Mouse (Mus musculus) granulocyte monocyte progenitor cell, adult 5-6 weeks (primary cell): ENCODE measurements around the gene Lpp. TPM values are rescaled to one million over a fixed set of nuclear protein-coding genes. Genes with fewer than 3 reads are reported as not detected.

Source experiments
- ATAC-seq: replicated peaks from 2 replicates; pipeline ENCODE4 v1.8.0; 2016; ENCODE audit warnings: mild to moderate bottlenecking, moderate TSS enrichment, inconsistent platforms; ENCODE audit not compliant: poor library complexity, severe bottlenecking
- total RNA-seq, 2 experiments: library from RNA; stranded (forward) in 1 of 2; stranded (reverse) in 1 of 2; fragments of 200-712, 200-1000 nt in 1 of 2; fragments of >200 nt in 1 of 2; fragmentation: Nextera tagmentation in 1 of 2; gene quantifications; 2 replicates each; pipeline ENCODE4 v1.2.3; 2014 to 2017

Gene Lpp
- total RNA-seq, 2 experiments from 2014 or later, result 3.2 to 3.5 TPM

GRCm38 (mm10) chr16:24433563-24433962 is 40.3 kb downstream of the Lpp start:
- no peak for ATAC-seq

DNA sequence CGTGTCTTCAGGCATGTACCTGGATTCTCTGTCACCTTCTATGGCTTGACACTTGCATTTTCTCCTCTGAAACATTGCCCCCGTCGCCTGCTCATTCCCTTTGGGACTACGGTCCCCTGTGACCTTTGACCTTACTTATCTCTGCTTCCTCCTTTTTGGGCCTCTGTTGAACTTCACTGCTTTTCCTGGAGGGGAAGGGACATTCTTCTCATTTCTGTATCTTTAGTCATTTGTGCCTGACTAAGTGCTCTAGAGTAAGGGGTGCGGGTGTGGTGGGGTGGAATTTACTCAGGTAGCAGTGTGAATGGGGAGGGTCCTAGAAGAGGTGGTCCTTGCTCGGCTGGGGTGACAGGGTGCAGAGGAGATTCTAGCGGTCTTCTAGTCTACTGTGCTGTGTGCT is 40.7 kb downstream of the Lpp start:
- no peak for ATAC-seq

- ATAC-seq, result no peak
These were observed 41.3 kb downstream of the Lpp start for GRCm38 (mm10) chr16:24434531-24435114.

DNA sequence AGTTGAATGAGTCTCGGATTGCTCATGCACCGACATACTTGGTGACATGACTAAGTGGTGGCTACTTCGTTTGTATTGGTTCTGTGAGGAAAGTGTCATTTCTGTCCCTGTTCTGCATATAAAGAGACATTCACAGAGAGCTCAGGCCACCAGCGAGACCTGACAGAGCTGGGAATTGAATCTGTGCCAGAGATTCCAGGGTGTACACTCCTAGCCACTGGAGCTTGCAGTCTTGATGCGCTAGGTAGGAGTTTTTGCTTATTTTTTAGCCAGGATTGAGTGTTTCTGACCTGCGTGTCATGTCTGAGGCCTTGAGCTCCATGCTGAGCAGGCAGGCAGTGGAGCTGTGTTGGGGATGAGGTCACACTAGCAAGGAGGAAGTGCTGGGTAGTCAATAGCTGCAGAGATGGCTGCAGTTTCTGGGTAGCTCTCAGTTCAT is 41.8 kb downstream of the Lpp start:
- ATAC-seq, result no peak; the same call in 1 of the 2 replicates

DNA sequence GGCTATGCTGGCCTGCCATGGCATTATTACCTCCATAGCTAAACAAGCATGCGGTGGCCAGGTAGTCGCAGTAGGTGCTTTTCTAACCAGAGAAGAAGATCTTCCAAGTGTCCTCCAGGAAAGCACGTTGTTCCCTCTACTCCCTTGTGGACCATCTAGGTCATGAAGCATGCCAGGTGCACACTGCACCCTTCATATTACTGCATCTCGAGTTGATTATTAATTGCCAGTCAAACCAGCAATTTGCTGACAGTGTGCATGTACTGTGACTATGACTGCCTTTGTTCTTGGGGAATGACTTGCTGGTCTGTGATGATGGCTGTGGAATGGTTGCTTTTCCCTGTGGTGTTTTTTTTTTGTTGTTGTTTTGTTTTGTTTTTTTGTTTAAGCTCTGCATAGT is 45.1 kb downstream of the Lpp start:
- no peak for ATAC-seq

- ATAC-seq, result no peak
These were observed 48.0 kb downstream of the Lpp start for GRCm38 (mm10) chr16:24441338-24441737.

DNA sequence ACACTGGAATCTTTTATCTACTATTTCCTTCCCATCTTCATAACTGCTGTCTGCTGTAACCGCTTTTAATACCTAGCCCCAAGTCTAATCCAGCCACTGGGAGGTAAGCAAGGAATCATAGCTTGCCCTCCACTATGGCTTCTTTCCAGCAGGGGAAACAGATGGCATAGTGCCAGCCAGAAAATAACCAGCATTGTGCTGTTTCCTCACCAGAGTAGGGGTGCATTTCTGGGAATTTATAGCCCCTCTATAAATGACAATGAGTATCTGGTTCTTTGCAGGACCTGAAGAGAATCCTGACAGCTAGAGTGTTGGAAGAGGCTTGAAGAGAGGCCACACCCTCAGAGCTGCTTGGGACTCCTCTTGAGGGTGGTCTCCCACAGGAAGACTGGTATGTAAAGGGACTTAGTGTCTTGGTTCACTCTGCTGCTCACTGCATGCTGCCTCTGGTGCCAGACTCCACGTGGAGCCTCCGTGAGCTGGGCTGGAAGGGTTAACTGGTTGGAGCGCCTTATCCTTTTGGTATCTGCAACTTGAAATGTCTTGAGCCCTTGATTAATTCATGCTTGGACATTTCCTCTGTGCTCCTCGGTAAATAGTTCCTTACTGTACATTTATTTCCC is 49.3 kb downstream of the Lpp start:
- no peak for ATAC-seq

DNA sequence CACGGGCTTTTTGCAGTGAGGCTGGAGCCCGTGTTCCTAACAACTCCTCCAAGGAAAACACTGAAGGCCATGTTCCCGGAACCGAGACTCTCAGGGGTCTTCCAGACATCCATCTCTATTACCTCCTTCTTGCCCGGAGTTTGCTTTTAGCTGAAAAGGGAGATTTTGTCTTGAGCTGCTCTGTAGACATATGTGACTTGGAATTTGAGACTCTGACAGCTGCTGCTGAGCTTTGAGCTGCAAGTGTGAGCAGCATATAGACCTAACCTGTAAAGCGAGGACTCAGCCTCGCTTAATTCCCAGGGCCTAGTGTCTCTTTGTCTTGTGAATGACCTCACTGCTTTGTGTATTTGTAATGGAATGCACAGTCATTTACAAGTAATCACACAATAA is 49.8 kb downstream of the Lpp start:
- no peak for ATAC-seq

- ATAC-seq, result no peak
These were observed 50.2 kb downstream of the Lpp start for GRCm38 (mm10) chr16:24443555-24443954.

- ATAC-seq, result no peak
These were observed 51.5 kb downstream of the Lpp start for GRCm38 (mm10) chr16:24444818-24445217.

GRCm38 (mm10) chr16:24445473-24445872 is 52.2 kb downstream of the Lpp start:
- ATAC-seq, result no peak

GRCm38 (mm10) chr16:24446449-24446848 is 53.1 kb downstream of the Lpp start:
- ATAC-seq, result no peak

GRCm38 (mm10) chr16:24447666-24448492 is 54.6 kb downstream of the Lpp start:
- no peak for ATAC-seq

- ATAC-seq, result no peak
These were observed 55.2 kb downstream of the Lpp start for GRCm38 (mm10) chr16:24448493-24448845.

DNA sequence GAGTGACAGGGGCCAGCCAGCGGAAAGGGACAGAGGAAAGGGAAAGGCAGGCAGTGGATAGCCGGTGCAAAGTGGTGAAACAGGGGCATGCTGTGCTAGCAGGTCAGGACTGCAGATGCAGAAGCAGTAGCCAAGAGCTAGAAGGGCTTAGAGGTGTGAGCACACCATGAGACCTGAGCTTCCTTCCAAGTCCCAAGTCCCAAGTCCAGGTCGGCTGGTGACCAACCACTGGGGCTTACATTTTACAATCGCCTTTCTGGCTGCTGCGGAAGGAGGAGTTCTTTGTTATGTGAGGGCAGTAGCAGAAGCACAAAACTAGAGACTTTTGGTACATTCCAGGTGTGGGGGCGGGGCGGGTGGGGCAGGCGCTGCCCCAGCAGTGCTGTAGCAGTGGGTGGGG is 56.5 kb downstream of the Lpp start:
- ATAC-seq, result no peak

- no peak for ATAC-seq
These were observed 56.9 kb downstream of the Lpp start for GRCm38 (mm10) chr16:24450256-24450655.

GRCm38 (mm10) chr16:24451123-24451522 is 57.8 kb downstream of the Lpp start:
- ATAC-seq, result no peak

DNA sequence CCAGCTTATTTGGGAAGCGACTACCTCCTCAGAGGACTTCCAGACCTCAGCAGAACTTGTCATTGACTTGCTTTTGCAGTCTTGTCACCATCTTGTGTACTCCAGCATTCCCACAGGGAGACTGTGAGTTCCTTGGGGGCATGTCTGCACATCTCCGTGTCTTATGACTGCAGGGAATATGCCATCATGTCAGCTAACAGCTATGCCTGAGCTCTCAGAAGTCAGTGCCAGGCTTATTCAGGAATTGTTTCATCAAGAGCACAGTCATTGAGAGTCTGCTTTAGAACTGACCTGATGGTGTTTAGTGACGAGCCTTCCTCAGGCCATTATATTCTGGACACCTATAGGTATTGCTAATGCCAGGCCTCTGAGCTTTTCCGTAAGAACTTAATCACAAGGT is 60.2 kb downstream of the Lpp start:
- no peak for ATAC-seq

GRCm38 (mm10) chr16:24454493-24454892 is 61.2 kb downstream of the Lpp start:
- ATAC-seq, result no peak

DNA sequence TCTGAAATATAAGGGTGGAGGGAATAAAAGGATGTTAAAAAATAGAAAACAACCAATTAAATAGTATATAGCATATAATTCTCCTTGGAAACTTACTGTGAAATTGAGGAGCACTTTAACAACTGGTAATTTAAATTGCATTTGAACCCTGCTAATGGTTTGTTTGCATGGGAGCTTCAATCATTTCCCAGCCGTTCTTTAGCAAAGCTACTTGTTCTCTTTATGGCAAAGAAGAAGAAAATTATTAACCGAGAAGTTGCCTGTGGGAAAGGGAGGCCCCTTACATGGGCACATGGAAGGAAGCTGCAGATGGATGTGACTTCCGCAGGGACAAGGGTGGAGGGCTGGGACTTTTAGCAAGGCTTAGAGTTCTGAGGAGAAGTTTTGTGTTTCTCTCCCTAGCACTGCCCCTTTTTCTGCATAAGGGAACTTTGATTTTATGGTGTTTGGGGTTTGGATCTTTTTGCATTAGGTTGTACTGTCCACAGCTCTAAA is 62.1 kb downstream of the Lpp start:
- no peak for ATAC-seq

DNA sequence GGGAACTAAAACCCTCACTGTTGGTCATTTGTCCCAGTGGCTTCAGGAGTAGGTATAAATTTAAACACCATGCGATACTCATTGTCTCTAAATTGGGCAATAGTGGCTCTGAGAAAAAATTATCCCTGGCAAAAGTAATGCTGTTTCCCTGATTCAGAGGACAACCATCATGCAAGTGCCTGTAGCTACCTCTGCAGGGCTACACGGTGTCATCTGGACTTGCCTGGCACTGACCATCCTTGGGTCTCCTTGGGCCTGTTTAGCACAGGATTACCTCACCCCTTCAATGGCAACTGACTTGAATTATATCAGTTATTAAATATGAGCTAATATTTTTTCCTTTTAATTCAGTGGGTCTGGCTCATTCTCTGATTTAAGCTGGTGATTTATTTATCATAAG is 70.5 kb downstream of the Lpp start:
- no peak for ATAC-seq
